Mouse (Mus musculus): ENCODE data around the gene Gm42791. TPM values are rescaled to one million over a fixed set of nuclear protein-coding genes. Genes with fewer than 3 reads are reported as not detected.

The Gm42791 gene
- 6.5 and 8.6 TPM in 2 replicates for polyA plus RNA-seq (2015; fragmentation: Nextera tagmentation; extraction: Ambion mirVana)

DNA sequence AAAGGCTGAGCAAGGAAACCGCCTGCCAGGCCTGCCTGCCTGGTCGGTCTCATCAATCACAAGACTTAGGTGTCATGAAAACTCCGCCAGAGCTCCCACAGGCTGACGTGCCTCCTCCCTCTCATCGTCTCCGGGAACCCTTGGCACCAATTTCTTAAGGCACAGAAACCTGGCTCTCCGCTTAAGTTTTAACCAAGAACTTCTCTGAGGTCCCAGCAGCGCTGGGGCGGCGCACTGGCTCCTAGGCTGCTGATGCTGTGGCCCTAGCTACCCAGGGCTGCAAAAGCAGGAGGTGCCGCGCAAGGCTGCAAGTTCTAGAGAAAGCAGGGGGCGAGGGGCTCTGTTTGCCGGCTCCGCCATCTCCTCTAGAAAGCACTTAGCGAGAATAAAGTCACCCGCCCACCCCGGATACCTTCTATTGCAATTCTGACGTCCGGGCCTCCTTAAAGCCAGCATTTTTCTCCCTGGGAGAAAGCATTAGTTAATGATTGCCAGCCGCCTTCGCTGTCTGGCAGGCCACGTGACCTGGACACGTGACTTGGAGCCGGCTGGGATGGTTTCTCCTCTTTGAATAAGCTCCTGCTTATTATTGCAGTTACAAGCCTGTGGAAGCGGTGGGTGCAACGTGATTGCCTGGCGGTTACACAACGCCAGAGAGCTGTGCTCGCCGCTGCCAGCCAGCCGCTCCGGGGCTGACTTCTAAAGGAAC lies at the start of gene Gm42791:
Gene Gm42791, minus strand, starts transcription at position 442 of the 709 bp plus-strand sequence.
- Histone ChIP-seq H3K27ac (peak within 1 kb of the TSS; percentile 87), H3K36me3 (replicated peaks) (no peaks in the 10 kb centered on the region), H3K4me2 (peak within 1 kb of the TSS; percentile 75), H3K27me3 (replicated peaks) (no peaks in the 10 kb centered on the region), H3K4me1 (peaks cover 21% of the 10 kb centered on the region), H3K9me3 (no peaks in the 10 kb centered on the region), H3K4me3 (peak within 1 kb of the TSS; percentile 49), H3K9ac (peak within 1 kb of the TSS; percentile 57)
- WGBS: under 1% methylated on average over 33 of the region's 33 CpGs
- ATAC-seq (replicated peaks): peak; percentile 88

DNA sequence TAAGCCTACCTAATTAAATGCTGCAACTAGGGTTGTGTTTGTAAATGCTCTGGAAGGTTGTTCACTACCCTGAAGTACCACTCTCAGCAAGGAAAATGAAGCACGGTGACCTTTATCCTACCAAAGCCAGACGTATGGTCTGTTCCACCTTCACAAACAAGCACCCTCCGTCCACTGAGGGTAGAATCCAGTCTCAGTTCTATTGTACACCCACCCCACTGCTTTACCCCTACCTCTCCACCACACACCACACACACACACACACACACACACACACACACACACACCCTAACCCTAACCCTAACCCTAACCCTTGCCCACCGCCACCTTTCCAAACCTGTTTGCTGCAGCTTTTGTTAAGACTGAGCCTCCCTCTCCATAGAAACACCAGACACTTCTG lies 49.1 kb upstream of the Gm42791 start:
- Histone ChIP-seq H3K4me3 (no peak overlapping the region), H3K9me3 (no peaks in the 10 kb centered on the region), H3K4me1 (peaks cover 3% of the 10 kb centered on the region; the same call in 1 of the 2 replicates), H3K9ac (no peak overlapping the region), H3K27ac (no peak overlapping the region), H3K36me3 (replicated peaks) (no peaks in the 10 kb centered on the region), H3K27me3 (replicated peaks) (no peaks in the 10 kb centered on the region), H3K4me2 (no peak overlapping the region)
- ATAC-seq (replicated peaks): no peak
- WGBS: 84% methylated on average over 4 of the region's 4 CpGs

DNA sequence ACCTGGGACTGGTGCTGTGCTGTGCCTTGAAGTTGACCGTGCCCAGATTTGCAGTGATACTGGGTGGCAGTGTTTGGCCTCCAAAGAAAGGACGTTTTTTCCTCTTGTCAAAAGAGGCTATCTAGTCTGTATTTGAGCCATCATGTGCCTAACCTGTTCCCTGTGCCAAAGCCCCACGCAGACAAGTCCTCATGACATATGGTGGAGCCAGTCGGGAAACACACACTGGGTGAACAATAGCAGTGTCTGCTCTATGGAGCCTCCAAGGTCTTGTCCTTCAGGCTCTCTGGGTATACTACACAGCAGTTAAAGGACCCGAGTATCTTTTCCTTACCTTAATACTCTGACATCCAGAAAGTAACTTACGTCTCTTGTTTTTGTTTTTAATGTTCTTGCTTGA lies 48.3 kb upstream of the Gm42791 start:
- Histone ChIP-seq H3K4me2 (no peak overlapping the region), H3K4me3 (no peak overlapping the region), H3K27me3 (replicated peaks) (no peaks in the 10 kb centered on the region), H3K27ac (no peak overlapping the region), H3K36me3 (replicated peaks) (no peaks in the 10 kb centered on the region), H3K9me3 (no peaks in the 10 kb centered on the region), H3K4me1 (no peaks in the 10 kb centered on the region), H3K9ac (no peak overlapping the region)
- no peak for ATAC-seq (replicated peaks)
- WGBS: 88% methylated on average over 6 of the region's 6 CpGs

DNA sequence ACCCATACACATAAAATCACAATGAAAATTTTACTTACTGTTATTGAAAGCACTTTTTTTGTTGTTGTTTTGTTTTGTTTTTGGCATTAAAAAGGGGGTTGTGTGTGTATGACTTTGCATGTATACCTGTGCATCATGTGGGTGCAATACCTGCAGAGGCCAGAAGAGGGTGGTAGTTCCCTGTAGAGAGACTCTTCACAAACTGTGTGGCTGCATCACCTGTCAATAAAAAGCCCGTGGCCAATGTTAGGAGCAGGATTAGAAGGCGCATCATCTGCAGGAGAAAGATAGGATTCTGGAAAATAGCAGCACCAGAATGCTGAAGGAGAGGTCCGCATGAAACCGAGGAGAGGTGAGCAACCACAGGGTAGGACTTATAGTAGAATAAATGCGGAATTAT lies 44.9 kb upstream of the Gm42791 start:
- Histone ChIP-seq H3K36me3 (replicated peaks) (no peaks in the 10 kb centered on the region), H3K9ac (no peak overlapping the region), H3K4me1 (no peaks in the 10 kb centered on the region), H3K9me3 (no peaks in the 10 kb centered on the region), H3K27ac (no peak overlapping the region), H3K4me2 (no peak overlapping the region), H3K4me3 (no peak overlapping the region), H3K27me3 (replicated peaks) (no peaks in the 10 kb centered on the region)
- WGBS: 91% methylated on average over 5 of the region's 5 CpGs
- no peak for ATAC-seq (replicated peaks)

DNA sequence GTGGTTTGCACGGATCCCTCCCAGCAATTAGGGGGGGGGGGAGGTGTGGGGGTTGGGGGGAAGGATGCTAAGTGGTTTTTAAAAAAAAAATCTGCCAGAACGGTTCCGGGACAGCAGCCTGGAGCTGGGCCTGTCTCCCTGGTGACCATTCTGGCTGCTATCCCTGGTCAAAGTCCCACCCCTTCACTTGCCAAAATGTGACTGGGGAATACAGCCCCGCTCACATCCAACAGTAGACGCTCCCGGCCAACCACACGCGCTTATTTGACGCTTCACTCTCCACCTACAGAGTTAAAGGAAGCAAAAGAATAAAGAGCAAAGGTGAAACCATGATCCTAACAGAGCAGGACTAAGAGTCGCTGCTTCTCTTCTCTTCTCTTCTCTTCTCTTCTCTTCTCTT lies 42.8 kb upstream of the Gm42791 start:
- Histone ChIP-seq H3K9me3 (no peaks in the 10 kb centered on the region), H3K9ac (no peak overlapping the region), H3K27ac (no peak overlapping the region), H3K27me3 (replicated peaks) (no peaks in the 10 kb centered on the region), H3K4me3 (no peak overlapping the region), H3K4me2 (no peak overlapping the region), H3K4me1 (no peaks in the 10 kb centered on the region), H3K36me3 (replicated peaks) (no peaks in the 10 kb centered on the region)
- ATAC-seq (replicated peaks): no peak
- 19% methylated on average over 10 of the region's 10 CpGs for WGBS

DNA sequence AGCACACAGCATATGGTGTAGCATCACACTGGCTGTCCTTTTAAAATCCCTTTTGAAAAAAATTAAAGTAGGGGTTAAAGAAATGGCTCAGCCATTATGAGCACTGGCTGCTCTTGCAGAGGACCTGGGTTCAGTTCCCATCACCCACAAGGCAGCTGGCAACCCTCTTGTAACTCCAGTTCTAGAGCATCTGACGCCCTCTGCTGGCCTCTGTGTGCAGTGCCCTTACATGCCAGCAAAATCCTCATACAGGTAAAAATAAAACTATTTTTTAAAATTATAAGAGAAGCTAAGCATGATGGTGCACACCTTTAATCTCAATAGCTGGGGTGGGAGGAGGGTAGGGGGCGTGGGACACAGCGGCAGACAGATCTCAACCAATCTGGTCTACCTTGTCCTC lies 42.0 kb upstream of the Gm42791 start:
- Histone ChIP-seq H3K27ac (no peak overlapping the region), H3K4me3 (no peak overlapping the region), H3K36me3 (replicated peaks) (no peaks in the 10 kb centered on the region), H3K9ac (no peak overlapping the region), H3K9me3 (no peaks in the 10 kb centered on the region), H3K27me3 (replicated peaks) (no peaks in the 10 kb centered on the region), H3K4me2 (no peak overlapping the region), H3K4me1 (no peaks in the 10 kb centered on the region)
- no peak for ATAC-seq (replicated peaks)
- WGBS: 97% methylated on average over 3 of the region's 3 CpGs

DNA sequence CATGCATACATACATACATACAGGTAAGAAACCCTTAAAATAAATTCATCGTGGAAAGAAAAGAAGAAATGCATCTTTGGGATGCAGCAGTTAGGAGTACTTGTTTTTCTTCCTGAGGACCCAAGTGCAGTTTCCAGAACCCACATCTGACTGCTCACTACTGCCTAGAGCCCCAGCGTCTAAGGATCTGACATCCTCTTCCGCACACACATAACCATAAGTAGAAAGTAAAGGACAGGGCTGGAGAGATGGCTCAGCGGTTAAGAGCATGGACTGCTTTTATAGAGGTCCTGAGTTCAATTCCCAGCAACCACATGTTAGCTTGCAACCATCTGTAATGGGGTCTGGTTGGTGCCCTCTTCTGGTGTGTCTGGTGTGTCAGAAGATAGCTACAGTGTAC lies 37.5 kb upstream of the Gm42791 start:
- Histone ChIP-seq H3K9me3 (no peaks in the 10 kb centered on the region), H3K4me2 (no peak overlapping the region), H3K27ac (no peak overlapping the region), H3K4me1 (peaks cover 12% of the 10 kb centered on the region), H3K27me3 (replicated peaks) (no peaks in the 10 kb centered on the region), H3K9ac (no peak overlapping the region), H3K4me3 (no peak overlapping the region), H3K36me3 (replicated peaks) (no peaks in the 10 kb centered on the region)
- ATAC-seq (replicated peaks): no peak
- 93% methylated on average over 4 of the region's 4 CpGs for WGBS

DNA sequence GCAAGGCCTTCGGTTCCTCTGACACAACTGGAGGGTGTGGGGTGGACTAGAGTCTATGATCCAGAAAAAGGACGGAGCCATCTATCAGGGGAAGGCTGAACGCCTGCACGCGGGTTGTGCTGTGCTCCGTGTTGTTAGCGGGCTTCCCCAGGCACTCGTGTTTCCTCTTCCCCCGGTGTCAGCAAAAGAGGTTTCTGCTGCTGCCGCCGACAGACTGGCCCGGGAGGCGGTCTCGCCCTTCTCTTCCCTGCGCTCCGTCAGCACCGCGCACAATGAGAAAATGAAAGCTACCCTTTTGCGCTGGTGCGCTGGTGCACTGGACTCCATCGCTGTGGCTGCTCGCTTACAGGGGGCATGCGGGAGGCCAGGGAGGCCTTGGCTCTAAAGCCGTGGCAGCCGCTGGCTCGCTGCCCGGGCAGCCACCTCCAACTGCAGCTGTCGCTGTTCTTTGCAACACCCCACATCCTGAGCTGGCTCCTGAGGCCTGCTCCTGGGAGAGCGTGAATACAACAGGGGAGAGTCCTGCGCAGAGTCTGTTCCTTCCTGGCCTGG lies 36.3 kb upstream of the Gm42791 start:
- H3K4me2 ChIP-seq: peak overlapping the region; percentile 60
- peak overlapping the region; percentile 47 for H3K9ac ChIP-seq
- no peaks in the 10 kb centered on the region for H3K36me3 ChIP-seq (replicated peaks)
- no peaks in the 10 kb centered on the region for H3K27me3 ChIP-seq (replicated peaks)
- H3K4me1 ChIP-seq: peaks cover 12% of the 10 kb centered on the region
- peak overlapping the region; percentile 79 for H3K27ac ChIP-seq
- WGBS: 3% methylated on average over 30 of the region's 30 CpGs
- no peaks in the 10 kb centered on the region for H3K9me3 ChIP-seq
- peak overlapping the region; percentile 30 for H3K4me3 ChIP-seq
- ATAC-seq (replicated peaks): peak; percentile 88

DNA sequence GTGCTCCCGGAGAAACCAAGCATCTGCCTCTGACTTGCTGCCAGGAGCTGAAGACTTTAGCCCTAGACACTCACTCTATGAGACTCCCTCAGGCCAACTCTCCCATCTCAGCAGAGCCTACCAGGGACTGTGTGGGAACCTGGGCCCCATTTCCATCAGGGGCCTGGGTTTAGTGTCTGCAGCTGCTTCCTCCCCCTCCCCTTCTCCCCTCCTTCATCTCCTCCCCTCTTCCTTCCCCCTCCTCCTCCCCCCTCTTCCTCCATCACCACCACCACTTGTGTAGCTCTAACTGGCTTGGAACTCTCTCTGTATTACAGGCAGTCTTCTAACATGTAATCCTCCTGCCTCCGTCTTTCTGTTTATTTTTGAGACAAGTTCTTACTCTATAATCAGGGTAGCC lies 35.2 kb upstream of the Gm42791 start:
- Histone ChIP-seq H3K36me3 (replicated peaks) (no peaks in the 10 kb centered on the region), H3K27me3 (replicated peaks) (no peaks in the 10 kb centered on the region), H3K4me2 (no peak overlapping the region), H3K27ac (no peak overlapping the region), H3K9me3 (no peaks in the 10 kb centered on the region), H3K4me1 (peaks cover 12% of the 10 kb centered on the region), H3K4me3 (no peak overlapping the region), H3K9ac (no peak overlapping the region)
- WGBS: 71% methylated on average over 2 of the region's 2 CpGs
- no peak for ATAC-seq (replicated peaks)

DNA sequence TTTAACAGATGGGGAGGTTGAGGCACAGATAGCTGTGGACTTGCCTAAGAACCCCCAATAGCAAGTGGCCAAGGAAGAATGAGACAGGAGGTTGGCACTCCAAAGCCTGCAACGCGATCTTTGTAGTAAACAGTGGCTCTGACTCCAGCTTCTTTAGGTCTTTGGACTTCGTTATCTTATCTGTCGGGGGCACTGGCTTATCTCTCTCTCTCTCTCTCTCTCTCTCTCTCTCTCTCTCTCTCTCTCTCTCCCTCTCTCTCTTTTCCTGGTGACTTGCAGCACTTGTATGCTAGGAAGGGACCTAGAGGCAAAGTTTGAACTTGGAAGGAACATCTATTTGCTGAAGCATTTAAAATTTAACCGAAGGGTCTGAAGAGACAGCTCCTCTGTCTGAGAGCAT lies 33.4 kb upstream of the Gm42791 start:
- no peaks in the 10 kb centered on the region for H3K27me3 ChIP-seq (replicated peaks)
- H3K9me3 ChIP-seq: no peaks in the 10 kb centered on the region
- ATAC-seq (replicated peaks): no peak
- H3K9ac ChIP-seq: no peak overlapping the region
- H3K4me1 ChIP-seq: peaks cover 12% of the 10 kb centered on the region
- no peak overlapping the region for H3K27ac ChIP-seq
- no peaks in the 10 kb centered on the region for H3K36me3 ChIP-seq (replicated peaks)
- WGBS: 82% methylated on average over 5 of the region's 5 CpGs
- H3K4me2 ChIP-seq: no peak overlapping the region
- H3K4me3 ChIP-seq: no peak overlapping the region

DNA sequence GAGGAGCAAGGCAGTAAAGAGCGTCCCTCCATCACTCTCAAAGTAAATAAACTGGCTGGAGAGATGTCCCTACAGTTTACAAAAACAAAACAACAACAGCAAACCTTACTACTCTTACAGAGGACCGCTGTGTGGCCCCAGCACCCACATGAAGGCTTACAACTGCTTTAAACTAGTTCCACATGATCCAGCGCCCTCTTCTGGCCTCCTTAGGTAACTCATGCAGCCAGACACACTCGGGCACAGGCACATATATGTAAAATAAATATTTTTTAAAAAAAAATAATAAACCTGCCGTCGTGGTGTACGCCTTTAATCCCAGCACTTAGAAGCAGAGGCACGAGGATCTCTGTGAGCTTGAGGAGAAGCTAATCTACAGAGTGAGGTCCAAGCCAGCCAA lies 32.4 kb upstream of the Gm42791 start:
- ATAC-seq (replicated peaks): no peak

DNA sequence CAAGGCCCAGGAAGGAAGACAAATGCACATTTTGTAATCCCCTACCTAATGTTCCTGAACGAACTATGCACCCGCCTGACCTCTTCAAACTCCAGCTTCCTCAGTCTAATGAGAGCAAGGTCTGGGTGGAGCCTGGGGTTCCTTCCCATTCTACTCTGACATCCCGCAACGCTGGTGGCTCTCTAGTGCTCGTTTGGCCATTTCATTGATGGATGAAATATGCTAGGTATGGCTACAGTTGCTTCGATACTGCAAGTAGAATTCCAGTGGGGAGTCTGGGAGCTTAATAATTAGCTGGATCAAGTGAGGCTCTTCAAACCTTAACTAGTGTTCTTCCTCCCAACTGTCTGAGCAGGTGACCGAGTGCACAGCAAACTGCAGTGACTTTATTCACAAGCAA lies 26.2 kb upstream of the Gm42791 start:
- Histone ChIP-seq H3K9ac (no peak overlapping the region), H3K36me3 (replicated peaks) (no peaks in the 10 kb centered on the region), H3K4me3 (no peak overlapping the region), H3K27ac (no peak overlapping the region), H3K9me3 (no peaks in the 10 kb centered on the region), H3K4me2 (no peak overlapping the region), H3K27me3 (replicated peaks) (no peaks in the 10 kb centered on the region), H3K4me1 (peaks cover 2% of the 10 kb centered on the region; the same call in 1 of the 2 replicates)
- ATAC-seq (replicated peaks): no peak
- WGBS: 61% methylated on average over 7 of the region's 7 CpGs

More for the DNA sequence above, 32.4 kb upstream of the Gm42791 start:
- H3K27me3 ChIP-seq (replicated peaks): no peaks in the 10 kb centered on the region
- H3K4me2 ChIP-seq: no peak overlapping the region
- H3K9me3 ChIP-seq: no peaks in the 10 kb centered on the region
- no peaks in the 10 kb centered on the region for H3K36me3 ChIP-seq (replicated peaks)
- no peak overlapping the region for H3K9ac ChIP-seq
- H3K4me3 ChIP-seq: no peak overlapping the region
- H3K27ac ChIP-seq: no peak overlapping the region
- WGBS: 81% methylated on average over 8 of the region's 8 CpGs
- peaks cover 12% of the 10 kb centered on the region for H3K4me1 ChIP-seq

DNA sequence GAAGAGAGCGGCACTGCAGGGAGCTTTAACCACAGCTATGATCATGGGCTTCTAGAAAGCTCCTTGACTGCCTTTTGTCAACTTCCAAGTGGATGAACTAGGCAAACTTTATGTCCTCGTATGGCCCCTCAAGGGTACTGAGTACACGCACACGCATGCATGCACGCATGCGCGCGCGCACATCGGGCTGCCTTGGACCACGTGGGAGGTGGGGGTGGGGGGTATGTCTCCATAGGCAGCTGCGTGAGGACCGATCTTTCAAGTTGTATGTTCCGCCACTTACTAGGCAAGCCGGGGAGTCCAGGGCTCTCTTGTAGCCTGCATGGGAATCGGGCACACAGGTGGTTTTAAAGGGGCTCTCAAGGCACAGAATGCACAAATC lies 25.7 kb upstream of the Gm42791 start:
- Histone ChIP-seq H3K4me1 (peaks cover 7% of the 10 kb centered on the region), H3K4me2 (0 out of 2 replicates have a peak overlapping the region, but pooled peaks have one; percentile 17), H3K27me3 (replicated peaks) (no peaks in the 10 kb centered on the region), H3K4me3 (no peak overlapping the region), H3K9ac (no peak overlapping the region), H3K27ac (no peak overlapping the region), H3K9me3 (no peaks in the 10 kb centered on the region), H3K36me3 (replicated peaks) (no peaks in the 10 kb centered on the region)
- 58% methylated on average over 16 of the region's 16 CpGs for WGBS
- ATAC-seq (replicated peaks): no peak

Data from midbrain, embryonic 15.5 days (tissue).